Mouse (Mus musculus): ENCODE data around the gene Btaf1. TPM values are rescaled to one million over a fixed set of nuclear protein-coding genes. Genes with fewer than 3 reads are reported as not detected.

Btaf1 gene
- total RNA-seq, 2 experiments from 2014 or later = 24.9 to 25.5 TPM

Other genes with a start within 250 kb of the Btaf1 start
- 10 to 100 TPM; 43.3 to 56.0 TPM for gene Ppp1r3c, start 189.4 kb upstream of the Btaf1 start, total RNA-seq (2021)
- 100 to 1,000 TPM; 121 to 130 TPM for gene Tnks2, start 91.8 kb upstream of the Btaf1 start, total RNA-seq (2021)
- 1 to 10 TPM; 5.4 to 7.0 TPM for gene Fgfbp3, start 6.5 kb upstream of the Btaf1 start, total RNA-seq (2021)

Data from left cerebral cortex, postnatal 25 days (tissue).